Mouse (Mus musculus) G1E (cell line): ENCODE data around the gene Plekho2.

ENCODE experiments used
- CTCF ChIP-seq: IDR thresholded peaks from 2 replicates; pipeline ENCODE4 v1.5.1; 2012; ENCODE audit warnings: low read depth, low read length, inconsistent platforms, mixed read lengths
- GATA1 ChIP-seq: IDR thresholded peaks from 2 replicates; pipeline ENCODE4 v1.6.1; 2012; ENCODE audit warnings: borderline replicate concordance, low read length, inconsistent platforms, mixed read lengths
- GATA2 ChIP-seq: IDR thresholded peaks from 2 replicates; pipeline ENCODE4 v1.6.1; 2012; ENCODE audit warnings: low read depth, low read length, inconsistent platforms, borderline replicate concordance
- POLR2AphosphoS5 ChIP-seq: IDR thresholded peaks from 2 replicates; pipeline ENCODE4 v1.6.1; 2012; ENCODE audit warnings: low read depth, low read length, inconsistent platforms; ENCODE audit not compliant: insufficient replicate concordance
- TAL1 ChIP-seq: conservative IDR thresholded peaks from 2 replicates; pipeline ENCODE4 v1.6.1; 2012; ENCODE audit warnings: low read depth, low read length, inconsistent platforms, mixed read lengths

GRCm38 (mm10) chr9:65534111-65534510, 45.7 kb downstream of the Plekho2 start:
- TF ChIP-seq CTCF, result no peak
- TF ChIP-seq TAL1, result no peak
- TF ChIP-seq GATA2, result no peak
- TF ChIP-seq POLR2AphosphoS5, result no peak
- TF ChIP-seq GATA1, result no peak
